Mouse (Mus musculus): ENCODE measurements around the gene Agbl1.
"Not testable (repeated sequence)": the region's sequence is repeated elsewhere in the genome, so short reads cannot be mapped to it uniquely, and the experiment has no call there.

The Agbl1 gene

DNA sequence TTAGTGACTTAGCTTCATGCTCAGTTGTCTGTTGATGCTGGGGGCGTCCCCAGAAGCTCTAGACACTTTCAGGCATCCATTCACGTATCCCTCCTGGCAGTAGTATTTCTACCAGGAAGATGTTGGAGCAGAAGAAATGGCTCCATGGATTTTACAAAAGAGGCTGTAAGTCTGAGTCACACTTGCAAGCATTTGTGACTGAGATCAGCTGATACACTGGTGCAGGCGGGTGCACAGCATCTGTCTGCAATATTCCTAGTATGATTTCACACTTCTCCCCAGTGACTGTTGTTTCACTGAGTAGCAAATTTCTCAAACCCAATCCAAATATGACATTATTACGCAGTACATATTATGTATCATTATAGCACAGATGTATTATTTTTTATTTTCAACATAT, 332.8 kb downstream of the Agbl1 start:
- DNase-seq (ENCODE audit: low read depth, low spot score): no peak

DNA sequence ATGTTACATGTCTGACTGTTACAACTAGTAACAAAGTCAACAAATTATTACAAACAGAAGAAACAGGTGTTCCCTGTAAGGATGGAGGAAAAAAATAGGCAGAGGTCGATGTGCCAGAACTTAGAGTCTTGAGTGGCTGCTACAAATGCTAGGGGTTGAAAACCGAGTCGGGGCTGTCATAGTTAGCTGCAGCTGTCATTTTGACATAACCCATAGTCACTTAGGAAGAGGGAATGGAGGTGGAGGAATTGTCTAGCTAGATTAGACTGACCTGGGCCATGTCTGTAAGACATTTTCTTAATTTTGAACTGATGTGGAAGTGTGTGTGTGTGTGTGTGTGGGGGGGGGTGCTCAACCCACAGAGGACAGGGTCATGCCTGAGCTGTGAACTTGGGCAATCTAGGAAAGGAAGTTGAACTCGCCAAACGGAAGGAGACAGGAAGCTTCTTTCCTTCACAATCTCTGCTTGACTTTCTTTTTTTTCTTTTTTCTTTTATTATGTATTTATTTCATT, 364.9 kb downstream of the Agbl1 start:
- no peak for DNase-seq (ENCODE audit: low read depth, low spot score)

- no peak for DNase-seq (ENCODE audit: low read depth, low spot score)
These were observed 368.1 kb downstream of the Agbl1 start for GRCm38 (mm10) chr7:76597812-76598211.

DNA sequence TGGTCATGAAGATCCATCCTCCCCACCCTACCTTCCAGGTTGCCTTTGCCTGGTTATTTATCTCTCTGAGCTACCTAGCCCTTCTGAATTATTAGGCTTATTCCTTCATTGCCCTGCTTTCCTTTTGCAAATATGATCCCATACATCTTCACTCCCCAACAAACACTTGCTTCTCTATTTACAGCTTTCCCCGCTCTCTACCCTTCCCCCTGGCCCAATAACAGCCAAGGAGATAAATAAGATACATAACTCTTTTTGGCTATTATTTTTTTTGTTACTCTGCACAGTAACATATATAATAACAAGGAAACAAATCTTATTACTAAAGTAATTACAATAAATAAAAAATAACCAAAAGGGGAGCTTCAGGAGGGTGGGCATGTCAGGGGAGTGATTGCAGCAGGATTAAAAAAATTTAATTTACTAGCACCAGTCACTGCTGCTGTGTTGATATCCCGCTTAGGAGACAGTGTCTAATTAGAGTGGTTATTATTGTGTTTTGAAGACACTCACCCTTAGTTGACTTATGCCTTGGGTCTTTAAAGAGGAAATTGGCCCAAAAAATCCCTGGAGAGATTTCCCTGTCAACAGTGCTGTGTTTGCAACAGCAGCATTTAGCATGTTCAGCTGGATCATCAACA, 370.5 kb downstream of the Agbl1 start:
- DNase-seq (ENCODE audit: low read depth, low spot score): no peak

DNA sequence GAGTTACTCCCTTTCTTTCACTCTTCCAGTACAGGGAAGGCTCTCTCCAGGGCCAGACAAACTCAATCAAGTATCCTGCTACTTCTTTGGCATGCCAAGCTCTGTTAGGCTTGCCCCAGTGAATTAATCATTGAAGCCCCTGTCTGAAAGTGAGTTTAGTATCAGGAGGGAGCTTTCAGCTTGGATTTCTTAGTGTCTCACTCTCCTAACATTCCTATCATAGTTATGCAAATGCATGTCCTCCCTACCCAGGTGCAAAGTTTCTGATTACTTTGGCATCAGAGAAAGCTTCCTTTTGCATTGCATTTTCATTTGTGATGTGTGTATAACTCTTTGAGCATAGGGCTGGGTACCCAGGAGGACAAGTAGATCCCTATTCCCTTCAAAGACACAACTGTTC, 399.8 kb downstream of the Agbl1 start:
- DNase-seq (ENCODE audit: low read depth, low spot score): no peak

DNA sequence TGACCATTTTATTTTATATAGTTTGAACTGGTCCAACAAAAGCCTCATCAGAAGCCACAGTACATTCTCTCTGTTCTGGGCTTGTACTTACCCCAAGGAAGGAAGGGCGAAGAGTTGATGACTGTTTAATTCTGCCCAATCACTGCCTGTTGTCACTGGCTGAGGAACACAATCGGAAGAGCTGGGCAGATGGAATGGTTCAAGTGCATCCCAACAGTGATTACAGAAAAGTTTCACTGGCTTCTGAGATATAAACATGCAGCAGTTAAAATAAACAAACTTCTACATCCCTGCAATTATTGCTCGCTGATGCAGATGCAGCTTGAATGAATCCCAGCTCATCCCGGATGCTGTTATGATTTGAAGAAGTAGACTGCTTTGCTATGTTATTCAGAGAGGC, 421.3 kb downstream of the Agbl1 start:
- no peak for DNase-seq (ENCODE audit: low read depth, low spot score)

- DNase-seq (ENCODE audit: low read depth, low spot score): peak; percentile 30
These were observed 431.4 kb downstream of the Agbl1 start for GRCm38 (mm10) chr7:76661072-76661471.

DNA sequence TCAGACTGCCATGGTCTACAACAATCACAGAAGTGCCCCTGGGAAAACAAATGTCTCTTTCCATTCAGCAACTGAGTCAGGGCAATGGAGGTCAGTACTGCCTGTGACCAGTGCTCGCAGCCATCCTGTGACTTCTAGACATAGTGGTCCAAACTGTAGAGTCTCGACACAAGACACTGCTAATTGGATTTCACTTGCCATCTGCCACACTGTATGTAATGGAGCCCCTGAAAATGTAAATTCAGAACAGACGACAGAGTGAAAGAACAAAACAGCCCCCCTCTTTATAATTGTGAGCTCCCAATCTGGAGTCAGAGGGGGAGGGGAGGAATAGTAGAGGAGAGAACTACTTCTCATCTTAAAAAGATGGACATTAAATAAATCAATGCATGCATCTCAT, 445.2 kb downstream of the Agbl1 start:
- DNase-seq (ENCODE audit: low read depth, low spot score): no peak

DNA sequence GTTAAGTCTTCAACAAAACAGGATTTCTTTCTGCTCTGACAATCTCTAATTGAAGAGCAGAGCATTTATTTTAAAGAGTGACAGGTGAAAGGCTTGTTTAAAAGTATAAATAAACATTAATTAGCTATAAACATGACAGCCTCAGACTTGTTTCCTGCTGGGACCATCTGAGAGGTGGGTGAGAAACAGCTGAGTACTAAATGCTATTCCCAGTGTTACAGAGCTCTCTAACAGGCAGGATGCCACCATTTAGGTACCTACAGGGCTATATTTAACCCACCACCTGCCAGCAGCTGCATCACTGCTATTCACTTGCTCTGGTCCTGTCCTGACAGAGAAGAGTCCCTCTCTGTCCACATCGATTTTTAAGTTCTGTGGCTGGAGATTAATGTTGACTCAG, 471.5 kb downstream of the Agbl1 start:
- DNase-seq (ENCODE audit: low read depth, low spot score): no peak

GRCm38 (mm10) chr7:76732220-76732619, 502.5 kb downstream of the Agbl1 start:
- DNase-seq (ENCODE audit: low read depth, low spot score): not testable (repeated sequence)

DNA sequence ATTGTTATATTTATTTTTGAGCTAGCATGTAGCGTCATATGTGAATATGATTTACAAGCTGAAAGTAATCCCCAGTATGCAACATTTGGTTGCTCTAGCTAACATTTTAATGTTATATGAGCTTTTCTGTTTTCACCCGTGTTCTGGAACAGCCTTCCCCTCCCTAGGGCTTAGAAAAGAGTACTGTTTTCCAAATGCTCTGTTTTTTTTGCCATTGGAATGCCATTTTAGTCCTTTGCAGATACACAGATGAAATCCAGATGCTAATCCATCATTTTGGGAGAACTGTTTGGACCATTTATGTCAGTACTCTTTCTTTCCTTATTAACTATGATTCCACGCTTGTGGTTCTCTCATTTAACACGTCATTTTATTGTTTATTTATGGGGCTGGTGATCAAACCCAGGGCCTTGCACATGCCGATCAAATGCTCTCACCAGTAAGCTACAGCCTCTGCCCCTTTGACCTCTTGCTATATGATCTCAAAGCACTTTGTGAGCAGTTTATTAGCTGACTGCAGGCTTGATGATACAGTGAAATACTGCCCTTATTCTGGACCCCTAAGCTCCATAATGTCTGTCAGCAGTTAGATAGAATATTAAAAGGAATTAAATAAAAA, 547.7 kb downstream of the Agbl1 start:
- peak; percentile 59 for DNase-seq (ENCODE audit: low read depth, low spot score)

- peak; percentile 66 for DNase-seq (ENCODE audit: low read depth, low spot score)
These were observed 550.8 kb downstream of the Agbl1 start for GRCm38 (mm10) chr7:76780446-76780845.

DNA sequence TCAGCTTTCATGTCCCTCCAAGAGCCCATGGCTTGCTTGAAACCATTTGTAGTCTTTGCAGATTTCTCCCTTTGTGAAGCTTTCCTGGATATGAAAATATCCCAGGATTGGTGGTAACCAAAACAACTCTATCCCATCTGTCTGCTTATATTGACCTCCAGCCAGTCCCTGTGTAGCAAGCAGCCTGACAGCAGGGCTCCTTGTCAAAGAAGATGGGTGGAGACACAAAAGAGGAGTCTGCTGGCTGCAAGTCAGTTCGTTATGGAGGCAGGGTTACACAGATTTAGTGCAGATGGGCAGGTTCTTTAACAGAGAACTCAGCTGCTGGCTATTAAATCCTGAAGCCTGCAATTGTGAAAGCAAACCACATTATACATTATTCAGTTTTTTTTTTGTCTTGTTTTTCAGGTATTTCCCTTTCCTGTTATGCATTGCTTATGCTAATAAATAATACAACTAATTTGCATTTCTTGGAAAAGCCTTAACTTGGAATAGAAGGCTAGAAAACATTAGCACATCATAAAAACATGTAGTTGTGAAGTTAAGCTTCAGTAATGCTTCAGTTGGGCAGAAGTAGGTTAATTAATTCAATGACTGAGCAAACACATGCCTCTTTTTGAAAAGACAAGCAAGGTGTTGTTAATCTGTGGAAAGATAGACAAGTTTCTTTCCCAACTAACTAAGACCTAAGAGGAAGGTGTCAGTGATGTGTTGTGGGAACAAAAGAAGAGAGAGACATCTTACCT, 559.0 kb downstream of the Agbl1 start:
- peak; percentile 45 for DNase-seq (ENCODE audit: low read depth, low spot score)

DNA sequence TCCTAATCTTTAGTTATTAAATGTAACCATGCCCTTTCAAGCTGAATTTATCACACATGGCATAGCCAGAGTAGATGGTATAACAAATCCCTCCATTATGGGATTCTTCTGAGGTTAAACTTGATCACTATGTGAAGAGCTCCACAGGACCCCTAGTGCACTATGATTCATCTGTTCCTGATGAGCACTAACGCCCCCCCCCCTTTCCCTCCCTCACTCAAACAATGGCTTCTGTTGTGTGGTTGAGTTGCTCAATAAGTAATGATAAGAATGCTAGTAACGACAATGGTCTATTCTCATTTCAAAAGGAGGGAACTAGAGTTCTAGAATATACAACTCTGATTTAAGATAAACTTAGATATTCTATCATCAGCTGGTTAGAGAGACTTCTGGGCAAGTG, 560.4 kb downstream of the Agbl1 start:
- no peak for DNase-seq (ENCODE audit: low read depth, low spot score)

GRCm38 (mm10) chr7:76791247-76791646, 561.6 kb downstream of the Agbl1 start:
- DNase-seq (ENCODE audit: low read depth, low spot score): no peak

- DNase-seq (ENCODE audit: low read depth, low spot score): no peak
These were observed 580.3 kb downstream of the Agbl1 start for GRCm38 (mm10) chr7:76810003-76810402.

DNA sequence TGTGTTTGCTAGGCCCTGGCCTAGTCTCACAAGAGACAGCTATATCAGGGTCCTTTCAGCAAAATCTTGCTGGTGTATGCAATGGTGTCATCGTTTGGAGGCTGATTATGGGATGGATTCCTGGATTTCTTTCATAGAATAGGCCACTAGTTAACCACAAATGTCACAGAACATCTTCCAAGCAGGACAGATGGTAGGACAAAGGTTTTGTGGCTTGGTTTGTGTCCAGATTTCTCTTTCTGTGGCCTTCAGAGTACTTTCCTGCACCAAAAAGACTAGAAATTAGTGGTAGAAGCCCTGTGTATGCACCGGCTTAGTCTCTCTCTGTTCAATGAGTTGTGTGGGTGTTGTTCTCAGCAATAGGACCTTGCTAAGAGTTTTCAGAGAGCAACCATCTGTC, 590.9 kb downstream of the Agbl1 start:
- DNase-seq (ENCODE audit: low read depth, low spot score): no peak

DNA sequence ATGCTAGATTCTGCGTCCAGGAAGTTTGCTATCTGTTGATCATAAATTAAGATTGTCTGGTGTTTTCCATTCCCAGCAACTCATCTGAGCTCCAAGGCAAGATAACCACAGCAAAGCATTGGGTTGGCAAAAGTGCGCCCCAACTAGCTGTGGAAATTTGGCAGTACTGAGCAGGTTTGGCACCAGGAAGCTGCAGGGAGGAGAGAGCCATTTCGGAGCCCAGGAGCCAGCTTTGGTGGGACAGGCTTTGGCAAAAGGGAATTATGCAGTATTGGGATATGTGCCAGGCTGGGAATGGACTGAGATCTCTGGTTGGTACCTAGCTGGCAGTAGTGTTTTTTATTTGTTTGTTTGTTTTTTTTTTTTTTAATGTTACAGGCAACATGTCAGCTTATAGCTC, 612.5 kb downstream of the Agbl1 start:
- no peak for DNase-seq (ENCODE audit: low read depth, low spot score)

DNA sequence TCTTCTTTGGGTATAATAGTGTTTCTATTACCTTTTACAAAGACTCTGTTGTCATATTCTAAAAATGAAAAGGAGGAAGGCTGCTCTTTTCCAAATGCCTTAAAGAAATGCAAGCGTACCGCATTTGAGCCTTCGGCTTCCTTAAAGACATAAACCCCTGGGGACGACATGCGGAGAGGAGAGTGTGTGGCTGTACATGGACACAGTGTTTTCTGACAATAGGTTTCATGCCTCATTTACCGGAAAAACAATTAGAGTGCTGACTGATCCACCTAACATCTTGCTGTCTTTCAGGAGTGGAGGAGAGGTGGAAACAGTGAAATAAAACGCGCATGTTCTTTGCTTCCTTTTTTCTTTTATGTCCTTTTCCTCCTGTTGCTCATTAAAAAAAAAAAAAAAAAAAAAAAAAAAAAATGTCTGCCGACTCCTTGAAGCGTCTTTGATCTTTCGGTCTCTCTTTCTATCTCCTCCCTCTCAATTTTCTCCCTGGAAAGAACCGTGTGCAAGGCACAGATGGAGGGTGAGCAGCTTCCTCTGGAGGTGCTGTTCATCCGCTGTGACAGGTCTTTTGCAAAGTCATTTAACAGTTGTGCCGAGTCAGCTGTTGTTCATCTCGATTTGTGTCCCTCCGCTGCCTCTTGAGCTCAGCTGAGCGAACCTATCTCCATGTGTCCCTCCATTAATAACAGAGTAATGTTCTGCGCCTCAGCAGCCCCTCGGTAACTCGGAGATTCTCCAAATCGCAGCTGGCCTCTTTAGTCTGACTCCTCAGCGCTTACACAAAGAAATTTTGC, 659.9 kb downstream of the Agbl1 start:
- DNase-seq (ENCODE audit: low read depth, low spot score): no peak

- no peak for DNase-seq (ENCODE audit: low read depth, low spot score)
These were observed 674.4 kb downstream of the Agbl1 start for GRCm38 (mm10) chr7:76904096-76904495.

GRCm38 (mm10) chr7:76911672-76912071, 682.0 kb downstream of the Agbl1 start:
- no peak for DNase-seq (ENCODE audit: low read depth, low spot score)

DNA sequence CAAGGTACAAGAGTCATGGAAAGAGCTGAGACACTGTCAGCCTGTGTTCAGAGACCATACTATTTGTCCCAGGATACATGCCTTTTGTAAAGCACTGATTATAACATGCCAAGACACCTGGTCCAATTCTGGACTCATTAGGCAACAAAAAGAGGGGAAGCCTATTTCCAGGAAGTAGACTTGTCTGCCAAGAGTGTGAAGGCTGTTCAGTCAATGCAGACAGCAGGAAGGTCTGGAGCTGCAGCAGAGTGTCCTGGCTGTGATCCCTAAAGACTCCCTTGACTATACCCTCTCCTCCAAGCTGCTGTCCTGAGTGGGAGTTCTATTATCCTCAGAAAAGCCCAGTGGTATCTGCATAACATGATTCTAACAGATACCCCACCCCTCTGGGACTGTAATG, 689.2 kb downstream of the Agbl1 start:
- no peak for DNase-seq (ENCODE audit: low read depth, low spot score)

Data from skeletal muscle tissue, adult 2 months (tissue).